Mouse (Mus musculus): ENCODE data around the gene Brinp2. TPM values are rescaled to one million over a fixed set of nuclear protein-coding genes. Genes with fewer than 3 reads are reported as not detected.
A peak's percentile ranks its signal among the peaks of the same experiment; 100 is the strongest.

Brinp2 gene
- total RNA-seq (2017): not detected in 2 replicates

- ATAC-seq (replicated peaks in 1 of 2; ENCODE audit: insufficient read depth in 1 of 2, low FRiP score in 2 of 2, low TSS enrichment in 1 of 2, low read depth in 1 of 2, poor library complexity in 2 of 2, severe bottlenecking in 2 of 2): peak; percentile 95 to 96
Observed at GRCm38 (mm10) chr1:158356051-158356461, at the start of gene Brinp2. Brinp2 (minus strand) TSS chr1:158356326.

- no peak for ATAC-seq (replicated peaks in 1 of 2; ENCODE audit: insufficient read depth in 1 of 2, low FRiP score in 2 of 2, low TSS enrichment in 1 of 2, low read depth in 1 of 2, poor library complexity in 2 of 2, severe bottlenecking in 2 of 2)
Observed at GRCm38 (mm10) chr1:158400898-158401297, 44.8 kb upstream of the Brinp2 start.

- no peak for ATAC-seq (replicated peaks in 1 of 2; ENCODE audit: insufficient read depth in 1 of 2, low FRiP score in 2 of 2, low TSS enrichment in 1 of 2, low read depth in 1 of 2, poor library complexity in 2 of 2, severe bottlenecking in 2 of 2)
Observed at GRCm38 (mm10) chr1:158397058-158397457, 40.9 kb upstream of the Brinp2 start.

DNA sequence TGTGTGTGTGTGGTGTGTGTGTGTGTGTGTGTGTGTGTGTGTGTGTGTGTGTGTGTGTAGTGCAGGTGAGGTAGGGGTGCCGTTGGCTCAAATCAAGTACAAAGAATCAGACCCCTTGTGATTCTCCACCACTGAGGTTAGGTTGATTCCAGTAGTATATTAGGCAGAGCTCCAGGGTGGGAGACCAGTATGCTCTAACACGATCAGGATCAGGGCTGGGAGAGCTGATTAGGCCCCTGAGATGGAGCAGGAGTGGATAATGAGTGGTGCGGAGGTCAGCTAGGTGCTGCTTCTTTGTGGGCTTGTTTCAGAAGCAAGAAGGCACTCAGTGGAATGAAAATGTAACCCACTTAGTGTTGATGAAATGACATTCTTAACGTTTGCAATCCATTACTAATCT, 34.6 kb upstream of the Brinp2 start:
- ATAC-seq (replicated peaks in 1 of 2; ENCODE audit: insufficient read depth in 1 of 2, low FRiP score in 2 of 2, low TSS enrichment in 1 of 2, low read depth in 1 of 2, poor library complexity in 2 of 2, severe bottlenecking in 2 of 2): no peak

DNA sequence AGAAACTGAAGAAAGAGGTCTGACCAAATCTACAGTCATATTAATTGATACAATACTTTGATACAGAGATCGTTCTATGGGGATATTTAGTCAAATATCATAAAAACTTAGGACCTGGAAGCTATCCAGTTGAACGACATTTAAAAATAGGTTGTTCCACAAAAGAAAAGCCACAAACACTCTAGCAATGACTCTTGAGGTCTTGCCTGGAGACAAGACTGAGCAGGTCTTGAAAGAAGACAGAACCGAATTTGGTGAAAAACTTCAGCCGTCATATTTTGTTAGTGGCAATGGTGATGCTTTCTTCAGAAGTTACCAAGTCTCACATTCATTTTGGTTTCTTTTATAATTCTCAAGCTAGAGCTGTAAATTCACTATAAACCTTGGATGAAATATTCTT, 32.9 kb upstream of the Brinp2 start:
- no peak for ATAC-seq (replicated peaks in 1 of 2; ENCODE audit: insufficient read depth in 1 of 2, low FRiP score in 2 of 2, low TSS enrichment in 1 of 2, low read depth in 1 of 2, poor library complexity in 2 of 2, severe bottlenecking in 2 of 2)

DNA sequence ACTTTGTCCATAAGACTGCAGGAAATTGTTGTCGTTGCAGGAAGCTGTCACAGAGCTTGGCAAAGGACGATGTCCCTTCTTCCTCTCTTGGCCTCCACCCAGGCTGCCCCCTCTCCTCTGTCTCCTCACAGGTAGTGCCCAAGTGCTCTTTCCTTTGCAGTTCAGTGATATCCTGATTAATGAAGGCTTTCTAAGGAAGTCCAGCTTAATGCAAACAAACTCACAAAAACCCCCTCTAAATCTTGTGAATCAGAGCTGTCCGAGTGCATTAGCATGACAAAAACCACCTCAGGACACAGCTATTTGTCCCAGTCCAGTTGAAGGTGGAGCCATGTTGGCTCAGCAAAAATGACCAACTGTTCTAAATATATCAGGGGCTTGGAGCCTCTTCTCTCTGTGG, 30.7 kb upstream of the Brinp2 start:
- ATAC-seq (replicated peaks in 1 of 2; ENCODE audit: insufficient read depth in 1 of 2, low FRiP score in 2 of 2, low TSS enrichment in 1 of 2, low read depth in 1 of 2, poor library complexity in 2 of 2, severe bottlenecking in 2 of 2): no peak

GRCm38 (mm10) chr1:158385311-158385710, 29.2 kb upstream of the Brinp2 start:
- no peak for ATAC-seq (replicated peaks in 1 of 2; ENCODE audit: insufficient read depth in 1 of 2, low FRiP score in 2 of 2, low TSS enrichment in 1 of 2, low read depth in 1 of 2, poor library complexity in 2 of 2, severe bottlenecking in 2 of 2)

DNA sequence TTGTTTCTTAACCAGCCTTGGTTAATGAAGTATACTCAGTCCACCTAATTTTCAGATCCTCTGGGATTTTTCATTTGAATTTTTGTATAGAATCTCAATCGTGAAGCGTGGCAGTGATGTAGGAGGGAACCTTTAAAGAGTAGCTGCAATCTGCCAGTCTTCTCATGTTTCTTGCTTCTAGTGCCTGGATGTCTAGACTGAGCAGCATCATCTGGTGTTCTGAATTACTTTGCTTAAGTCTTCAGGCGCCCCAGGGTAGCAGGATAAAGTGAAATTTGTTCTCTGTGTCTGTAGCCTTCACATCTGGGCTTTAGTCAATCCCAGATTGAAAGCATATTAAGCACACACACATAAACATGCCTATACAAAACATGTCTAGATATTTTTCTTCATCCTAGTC, 27.1 kb upstream of the Brinp2 start:
- ATAC-seq (replicated peaks in 1 of 2; ENCODE audit: insufficient read depth in 1 of 2, low FRiP score in 2 of 2, low TSS enrichment in 1 of 2, low read depth in 1 of 2, poor library complexity in 2 of 2, severe bottlenecking in 2 of 2): no peak

DNA sequence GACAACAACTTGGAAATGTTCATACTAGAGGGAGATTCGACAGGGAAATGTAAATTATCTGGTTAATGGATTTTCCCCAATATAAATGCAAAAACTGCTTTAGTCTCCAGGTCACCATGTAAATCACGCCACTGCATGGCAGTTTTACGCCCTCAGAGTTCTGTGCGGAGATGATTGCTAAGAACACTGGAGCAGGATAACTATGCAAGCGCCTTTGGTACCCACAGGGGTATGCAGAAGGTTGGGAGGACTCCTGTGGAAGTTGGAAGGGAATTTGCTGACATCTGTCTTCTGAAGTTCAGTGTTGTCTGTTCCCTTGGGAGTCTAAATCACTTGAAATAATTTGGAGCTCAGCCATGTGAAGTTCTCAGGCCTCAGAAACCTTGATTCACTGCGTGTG, 26.2 kb upstream of the Brinp2 start:
- ATAC-seq (replicated peaks in 1 of 2; ENCODE audit: insufficient read depth in 1 of 2, low FRiP score in 2 of 2, low TSS enrichment in 1 of 2, low read depth in 1 of 2, poor library complexity in 2 of 2, severe bottlenecking in 2 of 2): no peak

GRCm38 (mm10) chr1:158364461-158364860, 8.3 kb upstream of the Brinp2 start:
- ATAC-seq (replicated peaks in 1 of 2; ENCODE audit: insufficient read depth in 1 of 2, low FRiP score in 2 of 2, low TSS enrichment in 1 of 2, low read depth in 1 of 2, poor library complexity in 2 of 2, severe bottlenecking in 2 of 2): no peak

DNA sequence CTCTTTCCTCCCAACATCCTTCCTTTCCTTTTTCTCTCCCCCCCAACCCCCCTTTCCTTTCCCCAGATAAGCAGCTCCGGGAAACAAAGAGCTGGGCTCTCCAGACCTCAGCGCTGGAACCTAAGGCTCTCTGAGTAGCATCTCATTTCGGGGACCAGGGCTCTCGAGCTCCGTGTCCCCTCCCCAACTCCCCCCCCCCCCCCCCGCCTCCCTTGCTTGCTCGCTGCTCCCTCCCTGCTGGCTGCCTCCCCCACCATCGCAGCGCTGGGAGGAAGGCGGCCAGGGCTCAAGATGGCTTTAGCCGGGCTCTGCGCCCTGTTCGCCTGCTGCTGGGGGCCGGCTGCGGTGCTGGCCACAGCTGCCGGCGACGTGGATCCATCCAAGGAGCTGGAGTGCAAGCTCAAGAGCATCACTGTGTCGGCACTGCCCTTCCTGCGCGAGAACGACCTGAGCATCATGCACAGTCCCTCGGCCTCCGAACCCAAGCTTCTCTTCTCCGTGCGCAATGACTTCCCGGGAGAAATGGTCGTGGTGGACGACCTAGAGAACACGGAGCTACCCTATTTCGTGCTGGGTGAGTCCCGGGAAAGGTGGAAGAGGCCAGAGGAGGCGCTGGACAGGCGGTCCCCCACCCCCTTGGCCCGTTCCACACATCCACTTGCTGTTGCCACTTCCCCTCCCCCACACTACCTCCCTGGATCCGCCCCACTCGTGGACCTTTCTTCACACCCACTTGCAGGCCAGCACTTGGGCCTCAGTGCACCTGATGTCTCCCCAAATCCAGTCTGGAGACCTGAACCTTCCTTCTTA, 6.4 kb upstream of the Brinp2 start:
- no peak for ATAC-seq (replicated peaks in 1 of 2; ENCODE audit: insufficient read depth in 1 of 2, low FRiP score in 2 of 2, low TSS enrichment in 1 of 2, low read depth in 1 of 2, poor library complexity in 2 of 2, severe bottlenecking in 2 of 2)

GRCm38 (mm10) chr1:158361964-158362291, 5.8 kb upstream of the Brinp2 start, which contains the start of gene Astn1:
Astn1 (plus strand) TSS chr1:158362273.
- no peak for ATAC-seq (replicated peaks in 1 of 2; ENCODE audit: insufficient read depth in 1 of 2, low FRiP score in 2 of 2, low TSS enrichment in 1 of 2, low read depth in 1 of 2, poor library complexity in 2 of 2, severe bottlenecking in 2 of 2)

- ATAC-seq (replicated peaks in 1 of 2; ENCODE audit: insufficient read depth in 1 of 2, low FRiP score in 2 of 2, low TSS enrichment in 1 of 2, low read depth in 1 of 2, poor library complexity in 2 of 2, severe bottlenecking in 2 of 2): no peak
Observed at GRCm38 (mm10) chr1:158355177-158356050, 712 bp downstream of the Brinp2 start.

DNA sequence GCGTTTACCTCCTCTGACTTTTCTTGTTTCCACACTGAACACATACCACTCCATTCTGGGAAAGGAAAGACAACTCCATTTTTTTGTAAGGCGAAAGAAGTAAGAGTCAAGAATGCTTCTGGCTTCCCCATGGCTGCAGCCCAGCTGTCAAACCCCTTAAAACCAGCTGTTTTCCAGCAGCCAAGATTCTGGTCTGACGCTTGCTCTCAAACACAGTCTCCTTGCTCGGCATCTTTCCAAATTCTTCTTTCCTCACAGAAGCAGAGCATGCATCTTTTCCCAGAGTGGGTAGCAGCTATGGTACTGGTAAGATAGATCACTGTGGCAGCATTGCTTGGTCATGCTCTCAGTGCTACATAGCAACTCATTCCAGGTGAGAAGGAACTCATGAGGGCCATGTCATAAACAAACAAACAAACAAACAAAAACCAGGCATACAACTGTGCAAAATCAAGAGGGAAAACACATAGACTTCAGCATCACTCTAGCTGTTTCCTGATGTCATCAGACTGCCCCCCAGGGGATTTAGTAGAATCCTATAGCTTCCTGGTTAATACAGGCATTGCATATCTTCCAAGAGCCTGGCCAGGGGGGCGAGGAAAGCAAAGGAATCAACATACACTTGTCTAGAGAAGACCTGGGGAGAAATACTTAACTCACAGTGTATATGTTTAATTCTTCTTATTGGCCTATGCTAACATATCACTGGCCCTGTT, 2.3 kb downstream of the Brinp2 start:
- ATAC-seq (replicated peaks in 1 of 2; ENCODE audit: insufficient read depth in 1 of 2, low FRiP score in 2 of 2, low TSS enrichment in 1 of 2, low read depth in 1 of 2, poor library complexity in 2 of 2, severe bottlenecking in 2 of 2): no peak

GRCm38 (mm10) chr1:158343243-158343714, 12.8 kb downstream of the Brinp2 start:
- no peak for ATAC-seq (replicated peaks in 1 of 2; ENCODE audit: insufficient read depth in 1 of 2, low FRiP score in 2 of 2, low TSS enrichment in 1 of 2, low read depth in 1 of 2, poor library complexity in 2 of 2, severe bottlenecking in 2 of 2)

GRCm38 (mm10) chr1:158328839-158329238, 27.3 kb downstream of the Brinp2 start:
- ATAC-seq (replicated peaks in 1 of 2; ENCODE audit: insufficient read depth in 1 of 2, low FRiP score in 2 of 2, low TSS enrichment in 1 of 2, low read depth in 1 of 2, poor library complexity in 2 of 2, severe bottlenecking in 2 of 2): no peak

- no peak for ATAC-seq (replicated peaks in 1 of 2; ENCODE audit: insufficient read depth in 1 of 2, low FRiP score in 2 of 2, low TSS enrichment in 1 of 2, low read depth in 1 of 2, poor library complexity in 2 of 2, severe bottlenecking in 2 of 2)
Observed at GRCm38 (mm10) chr1:158328126-158328525, 28.0 kb downstream of the Brinp2 start.

DNA sequence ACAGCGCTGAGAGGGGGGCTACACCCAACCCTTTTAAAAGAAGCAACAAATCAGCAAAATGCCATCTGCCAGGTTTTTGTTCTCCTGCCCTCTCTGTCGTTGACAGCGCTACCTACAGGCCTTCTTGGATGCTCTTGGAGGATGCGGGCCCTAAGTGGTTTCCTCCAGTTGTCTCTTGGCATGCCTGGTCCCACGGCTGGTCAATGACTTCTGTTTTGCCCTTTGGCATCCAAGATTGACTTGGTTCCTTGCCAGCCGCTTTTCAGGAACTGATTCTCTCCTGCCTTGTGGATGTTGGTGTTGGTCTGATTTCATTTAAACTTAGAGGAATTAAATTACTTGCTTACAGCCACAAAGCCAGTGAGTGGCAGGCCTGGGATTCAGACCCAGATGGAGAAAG, 32.8 kb downstream of the Brinp2 start:
- ATAC-seq (replicated peaks in 1 of 2; ENCODE audit: insufficient read depth in 1 of 2, low FRiP score in 2 of 2, low TSS enrichment in 1 of 2, low read depth in 1 of 2, poor library complexity in 2 of 2, severe bottlenecking in 2 of 2): no peak

All from hematopoietic stem cell, adult 5-6 weeks (primary cell).